Mouse (Mus musculus) cerebellum, adult 8-10 months (tissue): ENCODE measurements around the gene Adcy3.
"Not testable (repeated sequence)": the region's sequence is repeated elsewhere in the genome, so short reads cannot be mapped to it uniquely, and the experiment has no call there.

Experiments
- DNase-seq: peaks from one replicate; pipeline ENCODE4 v3.0.0; 2022

Gene Adcy3

DNA sequence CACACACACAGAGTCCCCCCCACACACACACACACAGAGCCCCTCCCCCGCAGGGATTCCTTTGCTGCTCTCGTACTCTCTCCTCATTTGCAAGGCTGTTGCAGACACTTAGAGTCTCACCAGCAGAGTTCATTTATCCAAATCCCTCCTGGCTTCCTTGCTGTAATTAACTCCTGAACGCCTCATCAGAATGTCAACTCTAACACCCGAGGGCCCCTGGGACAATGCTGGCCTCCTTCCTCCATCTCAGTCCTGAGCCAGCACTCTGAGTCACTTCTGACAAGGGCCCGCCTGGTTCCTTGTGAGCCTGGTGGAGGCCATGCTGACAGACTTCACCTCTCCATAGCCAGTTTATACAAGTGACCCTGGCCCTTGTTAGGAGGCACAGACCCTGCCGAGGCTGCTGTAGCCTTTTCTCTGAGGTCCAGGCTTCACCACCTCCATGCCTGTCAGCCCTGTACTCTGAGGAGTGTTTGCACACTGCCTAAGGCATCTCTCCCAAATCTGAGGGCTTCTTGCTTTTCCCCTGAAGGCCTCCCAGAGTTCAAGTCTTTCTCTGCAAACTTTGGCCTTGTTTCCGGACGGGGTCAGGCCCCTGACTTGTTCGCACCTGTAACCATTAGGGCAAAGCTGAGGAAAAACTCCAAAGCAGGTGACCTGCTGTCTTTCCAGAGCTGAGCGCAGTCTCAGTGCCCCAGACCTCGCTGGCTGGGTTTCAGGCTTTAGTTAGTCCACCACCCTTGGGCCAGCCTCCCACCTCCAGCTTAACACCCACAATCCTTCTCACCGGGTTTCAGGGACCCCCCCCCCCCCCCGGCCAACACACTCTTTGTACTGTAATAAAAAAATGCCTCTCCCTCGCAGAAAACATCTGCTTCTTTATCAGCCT lies 55.5 kb downstream of the Adcy3 start:
- peak; percentile 58 for DNase-seq

DNA sequence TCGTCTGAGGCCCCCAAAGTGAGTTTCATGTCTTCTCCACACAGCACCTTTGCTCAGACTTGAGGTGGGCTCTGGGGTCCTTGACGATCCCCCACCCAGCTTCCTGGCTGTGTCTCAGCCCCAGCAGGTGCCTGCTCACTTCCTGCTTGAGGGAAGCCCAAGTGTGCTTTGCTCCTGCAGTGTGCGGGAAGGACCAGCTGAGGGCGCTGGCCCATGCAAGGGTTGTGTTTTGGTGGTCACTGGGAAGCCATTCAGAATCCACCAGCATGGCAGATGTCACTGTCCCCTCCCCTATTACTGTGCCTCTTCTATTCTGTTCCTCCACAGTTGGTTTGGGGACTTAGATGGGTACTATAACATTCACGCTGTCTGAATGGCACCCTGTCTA lies 56.2 kb downstream of the Adcy3 start:
- DNase-seq, result no peak

DNA sequence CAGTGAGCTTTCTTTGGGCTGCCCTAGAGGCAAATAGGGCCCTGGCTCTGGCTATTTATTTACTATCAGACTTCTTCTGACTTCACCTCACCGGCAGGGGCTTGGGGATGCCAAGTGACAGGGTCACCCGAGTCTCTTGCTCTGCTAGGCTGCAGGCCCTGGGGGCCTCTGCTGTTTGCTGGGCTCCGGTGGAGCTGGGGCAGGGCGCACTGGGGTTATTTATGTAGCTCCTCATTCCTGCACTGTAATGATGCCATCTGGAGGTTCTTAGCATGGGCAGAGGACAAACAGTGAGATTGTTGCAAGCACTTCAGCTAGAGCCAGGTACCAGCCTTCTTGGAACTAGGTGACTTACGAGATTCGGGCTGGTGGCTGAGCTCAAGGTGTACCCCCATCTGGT lies 59.6 kb downstream of the Adcy3 start:
- peak; percentile 52 for DNase-seq

DNA sequence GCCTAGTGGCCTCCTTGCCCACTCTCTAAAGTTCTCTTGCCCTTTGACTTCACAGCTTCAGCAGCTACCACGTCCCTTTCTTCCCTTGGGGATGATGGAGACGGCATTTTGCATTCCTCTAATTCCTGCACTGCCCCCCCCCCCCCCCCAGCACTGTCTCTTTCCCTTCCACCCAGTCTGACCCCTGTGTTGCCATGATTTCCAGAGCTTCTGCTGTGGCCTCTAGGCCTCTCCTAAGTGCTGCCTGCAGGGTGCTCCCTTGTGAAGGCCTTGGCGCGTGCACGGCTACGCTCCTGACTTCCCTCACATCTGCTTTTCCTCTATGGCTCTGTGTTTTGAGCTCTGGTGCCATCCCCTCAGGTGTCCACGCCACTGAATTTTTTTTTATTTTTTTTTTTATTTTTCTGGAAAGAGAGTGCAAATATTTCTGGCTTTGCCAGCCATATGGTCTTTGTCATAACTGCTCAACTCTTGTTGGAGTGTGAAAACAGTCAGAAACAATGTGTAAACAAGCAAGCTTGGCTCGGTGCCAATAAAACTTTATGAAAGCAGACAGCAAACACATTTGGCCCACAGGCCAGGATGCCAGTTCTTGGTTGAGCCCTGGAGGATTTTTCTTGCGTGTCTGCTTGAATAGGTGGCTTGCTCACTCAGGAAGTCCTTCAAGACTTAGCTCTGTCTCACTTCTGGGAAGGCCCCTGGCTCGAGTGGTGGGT lies 60.3 kb downstream of the Adcy3 start:
- no peak for DNase-seq

DNA sequence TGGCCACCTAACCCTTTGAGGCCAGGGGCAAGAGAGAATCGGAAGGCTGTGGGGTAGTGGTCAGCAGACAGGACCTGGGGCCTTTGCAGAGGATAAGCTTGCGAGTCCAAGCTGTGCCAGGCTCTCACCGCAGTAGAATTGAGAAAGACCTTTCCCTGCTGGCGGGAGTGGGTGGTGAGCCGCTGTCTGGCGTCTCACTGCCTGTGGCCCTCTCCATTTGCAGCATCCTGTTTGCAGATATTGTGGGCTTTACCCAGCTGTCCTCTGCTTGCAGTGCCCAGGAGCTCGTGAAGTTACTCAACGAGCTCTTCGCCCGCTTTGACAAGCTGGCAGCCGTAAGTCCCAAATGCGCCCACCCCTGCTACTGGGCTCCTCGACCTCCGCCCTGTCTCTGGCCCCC lies 61.7 kb downstream of the Adcy3 start:
- no peak for DNase-seq

DNA sequence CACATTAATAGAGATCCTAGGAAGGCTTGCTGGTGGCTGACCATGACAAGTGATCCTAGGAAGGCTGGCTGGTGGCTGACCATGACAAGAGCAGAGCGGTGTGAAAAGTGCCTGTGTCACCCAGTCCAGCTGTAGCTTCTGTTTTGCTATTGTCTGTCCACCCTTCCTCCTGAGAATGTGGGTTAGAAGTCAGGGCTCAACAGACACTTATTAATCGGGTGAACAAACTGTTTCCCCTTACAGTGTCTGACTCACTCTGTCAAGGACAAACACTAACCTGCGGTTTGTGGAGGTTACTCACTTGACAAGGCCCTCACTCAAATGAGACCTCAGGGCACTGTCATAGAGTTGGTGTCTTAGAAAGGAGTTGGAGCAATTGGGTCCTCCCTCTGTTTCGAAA lies 65.8 kb downstream of the Adcy3 start:
- no peak for DNase-seq

DNA sequence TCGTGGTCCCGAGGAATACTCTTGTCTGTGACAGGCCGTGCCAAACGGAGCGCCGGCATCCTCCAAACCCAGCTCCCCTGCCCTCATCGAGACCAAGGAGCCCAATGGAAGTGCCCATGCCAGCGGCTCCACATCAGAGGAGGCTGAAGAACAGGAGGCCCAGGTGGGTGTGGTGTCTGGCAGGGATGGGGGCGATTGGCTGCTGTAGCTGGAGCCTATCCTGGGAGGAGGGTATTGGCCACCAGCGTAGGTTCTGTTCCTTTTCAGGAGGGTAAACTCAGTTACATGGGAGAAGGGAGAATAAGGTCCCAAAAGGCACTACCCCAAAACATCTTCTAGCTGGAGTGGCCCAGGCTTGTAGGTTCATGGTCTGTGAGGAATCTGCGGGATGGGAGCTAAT lies 66.4 kb downstream of the Adcy3 start:
- no peak for DNase-seq

DNA sequence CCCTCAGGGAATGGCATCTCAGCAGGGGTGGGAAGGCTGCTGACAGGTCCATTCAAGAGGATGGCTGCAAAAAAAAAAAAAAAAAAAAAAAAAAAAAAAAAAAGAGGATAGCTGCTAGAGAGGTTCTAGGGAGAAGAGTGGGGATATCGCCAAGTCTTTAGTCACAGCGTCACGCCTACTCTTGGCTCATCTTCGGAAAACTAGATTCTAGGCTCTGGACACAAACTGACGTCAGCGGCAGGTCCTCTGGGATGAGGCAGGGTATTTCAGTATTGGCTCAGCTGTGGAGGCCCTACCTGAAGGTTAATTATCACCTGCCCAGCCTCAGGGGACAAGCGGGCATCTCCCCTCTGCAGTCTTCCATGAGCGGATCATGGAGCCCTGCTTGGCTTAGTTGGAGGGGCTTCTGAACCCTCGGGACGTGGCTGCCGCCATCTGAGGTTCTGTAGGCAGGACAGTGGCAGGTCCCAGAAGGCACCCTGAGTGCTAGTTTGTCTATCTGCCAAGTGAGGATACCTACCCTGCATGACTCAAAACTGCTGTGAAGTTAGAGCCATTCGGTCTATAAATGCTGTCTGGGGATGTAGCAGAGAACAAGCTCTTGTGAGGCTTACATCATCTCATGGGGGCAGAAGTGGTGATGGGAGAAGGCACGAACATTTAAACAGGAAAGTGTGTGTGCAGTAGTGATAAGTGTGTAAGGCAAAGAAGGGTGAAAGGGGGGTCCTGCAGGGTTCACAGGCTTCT lies 68.7 kb downstream of the Adcy3 start:
- DNase-seq, result no peak

DNA sequence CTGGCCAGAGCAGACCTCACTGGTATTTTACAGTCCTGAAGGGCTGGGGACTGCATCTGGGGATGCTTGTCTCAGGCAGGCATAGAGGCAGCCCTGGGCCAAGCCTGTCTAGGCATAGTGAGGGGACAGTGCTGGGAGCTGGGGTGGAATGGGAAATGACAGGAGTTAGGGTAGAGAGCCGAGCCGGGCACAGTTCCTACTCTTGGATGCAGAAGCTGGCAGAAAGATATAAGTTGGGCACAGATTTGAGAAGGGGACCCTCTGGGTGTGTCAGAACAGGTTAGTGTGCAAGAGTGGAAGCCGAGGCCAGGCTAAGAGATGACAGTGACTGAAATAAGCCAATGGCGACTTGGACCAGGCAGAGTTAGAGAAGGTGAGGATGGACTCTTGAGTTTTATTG lies 69.3 kb downstream of the Adcy3 start:
- no peak for DNase-seq

DNA sequence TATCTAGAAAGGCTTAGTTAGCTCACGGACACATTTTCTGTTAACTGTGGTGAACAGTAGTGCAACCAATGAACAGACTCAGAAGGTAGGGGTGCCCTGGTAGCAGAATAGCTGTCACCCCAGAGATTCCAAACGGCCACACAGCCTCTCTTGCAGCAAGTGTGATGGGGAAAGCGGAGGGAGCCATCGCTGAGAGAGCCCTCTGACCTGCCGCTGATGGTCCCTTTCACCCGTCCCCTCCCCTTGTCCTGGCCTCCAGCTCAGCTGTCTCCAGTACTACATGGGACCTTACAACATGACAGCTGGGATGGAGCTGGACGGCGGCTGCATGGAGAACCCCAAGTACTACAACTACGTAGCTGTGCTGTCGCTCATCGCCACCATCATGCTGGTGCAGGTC lies 73.2 kb downstream of the Adcy3 start:
- DNase-seq, result no peak

DNA sequence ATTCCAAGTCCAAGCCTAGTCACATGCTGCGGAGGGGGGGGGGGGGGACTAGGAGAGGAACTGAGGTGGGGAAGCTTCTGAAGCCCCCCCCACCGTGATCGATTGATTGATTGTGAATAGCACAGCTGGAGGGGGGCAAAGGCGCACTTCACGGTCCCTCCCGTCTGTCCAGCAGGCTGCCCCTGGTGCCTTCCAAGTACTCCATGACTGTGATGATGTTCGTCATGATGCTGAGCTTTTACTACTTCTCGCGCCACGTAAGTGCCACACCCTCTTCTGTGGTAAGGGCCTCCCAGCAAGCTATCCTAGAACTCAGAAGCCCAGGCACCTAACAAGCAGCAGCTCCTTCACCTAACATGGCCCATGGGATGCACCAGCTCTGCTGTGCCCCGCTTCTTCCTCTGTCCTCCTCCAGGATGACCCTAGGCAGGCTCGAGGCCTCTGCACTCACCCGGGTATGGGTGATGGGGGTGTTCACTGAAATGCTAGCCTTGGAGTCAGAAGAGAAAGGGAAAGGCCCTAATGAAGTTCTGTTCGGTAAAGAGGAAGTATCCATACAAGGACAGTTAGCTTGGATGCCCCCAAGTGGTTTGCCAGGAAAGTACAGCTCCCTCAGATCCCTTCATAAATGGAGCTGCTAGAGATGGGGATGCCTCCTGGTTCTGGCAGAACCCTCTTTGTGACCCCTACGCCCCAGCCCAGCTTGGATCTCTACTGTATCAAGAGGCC lies 75.7 kb downstream of the Adcy3 start:
- peak; percentile 61 for DNase-seq

DNA sequence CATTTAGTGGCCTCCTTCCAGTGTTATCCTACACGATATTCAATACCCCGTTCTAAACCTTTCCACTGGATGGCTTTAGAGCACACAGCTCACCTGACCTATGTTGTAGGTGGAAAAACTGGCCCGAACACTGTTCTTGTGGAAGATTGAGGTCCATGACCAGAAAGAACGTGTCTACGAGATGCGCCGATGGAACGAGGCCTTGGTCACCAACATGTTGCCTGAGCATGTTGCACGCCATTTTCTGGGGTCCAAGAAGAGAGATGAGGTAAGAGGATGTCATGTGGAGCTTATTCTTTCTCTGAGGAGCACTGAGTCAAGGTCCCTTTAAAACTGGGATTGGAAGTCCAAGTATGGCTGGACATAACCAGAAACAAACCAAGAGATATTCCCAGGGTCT lies 76.3 kb downstream of the Adcy3 start:
- no peak for DNase-seq

DNA sequence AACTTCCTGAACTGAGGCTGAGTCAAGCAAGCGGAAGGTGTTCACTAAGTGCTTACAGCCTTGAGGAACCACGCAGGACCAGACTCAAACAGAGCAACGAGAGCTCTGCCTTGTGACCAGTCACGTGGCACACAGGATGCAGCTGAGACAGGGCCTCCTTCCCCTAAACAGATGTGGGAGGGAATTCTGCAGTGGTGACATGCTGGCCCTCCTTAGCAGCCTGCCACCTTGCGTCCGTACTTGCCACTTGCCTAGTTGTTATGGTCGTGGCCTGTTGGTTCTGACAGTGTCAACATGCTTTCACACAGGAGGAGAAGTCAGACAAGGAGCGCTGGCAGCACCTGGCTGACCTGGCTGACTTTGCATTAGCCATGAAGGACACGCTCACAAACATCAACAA lies 78.3 kb downstream of the Adcy3 start:
- DNase-seq, result no peak

DNA sequence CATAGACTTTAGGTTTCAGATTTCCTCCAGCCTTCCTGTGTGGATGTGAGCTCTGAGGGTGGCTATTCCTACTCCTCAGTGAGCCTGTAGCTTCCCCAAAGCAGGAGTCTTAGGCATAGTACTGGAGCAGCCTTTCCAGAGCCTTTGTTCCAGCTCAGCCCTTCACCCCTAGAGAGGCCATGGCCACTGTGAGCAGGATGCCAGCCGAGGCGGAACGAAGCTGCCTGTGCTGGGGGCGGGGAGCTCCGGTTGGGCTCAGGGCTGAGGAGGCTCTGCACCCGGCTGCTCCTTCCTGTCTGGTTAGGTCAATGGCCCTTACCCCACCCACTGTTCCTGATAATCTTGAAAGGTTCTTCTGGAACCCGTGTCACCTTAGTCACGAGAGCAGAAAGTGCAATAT lies 80.0 kb downstream of the Adcy3 start:
- no peak for DNase-seq

DNA sequence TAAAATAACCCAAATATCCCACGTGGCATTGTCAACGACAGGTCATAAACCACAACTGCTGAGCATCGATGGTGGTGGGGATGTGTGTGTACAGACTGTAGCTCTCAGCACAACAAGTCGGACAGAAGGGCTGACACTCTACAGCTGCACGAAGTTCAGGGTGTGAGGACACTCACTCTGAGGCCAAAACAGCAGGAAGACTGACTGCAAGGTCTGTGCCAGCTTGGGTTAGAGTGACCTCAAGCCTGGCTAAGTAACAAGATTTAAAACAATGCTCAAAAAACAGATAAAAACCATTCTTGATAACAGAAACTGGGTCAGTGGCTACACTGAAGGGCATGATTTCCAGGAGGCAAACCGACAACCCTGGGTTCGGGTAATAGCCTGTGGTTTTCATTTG lies 97.3 kb downstream of the Adcy3 start:
- DNase-seq, result no peak

DNA sequence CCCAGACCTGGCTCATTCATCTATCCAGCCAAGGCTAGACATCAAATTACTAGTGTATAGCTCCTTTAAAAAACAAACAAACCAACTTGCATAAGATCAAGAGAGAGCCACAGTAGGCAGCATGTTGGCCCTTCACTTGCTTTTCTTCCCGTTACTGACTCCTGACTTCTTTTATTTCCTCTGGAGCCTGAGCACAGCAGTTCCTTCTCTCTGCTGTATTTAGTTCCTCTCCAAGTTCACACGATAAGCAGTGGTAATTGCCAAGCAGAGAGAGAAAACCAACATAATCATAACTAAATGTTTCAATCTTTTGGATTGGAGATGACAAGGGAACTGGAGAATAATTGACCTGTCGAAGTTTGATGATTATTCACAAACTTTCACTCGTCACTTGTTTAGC lies 99.9 kb downstream of the Adcy3 start:
- no peak for DNase-seq

DNA sequence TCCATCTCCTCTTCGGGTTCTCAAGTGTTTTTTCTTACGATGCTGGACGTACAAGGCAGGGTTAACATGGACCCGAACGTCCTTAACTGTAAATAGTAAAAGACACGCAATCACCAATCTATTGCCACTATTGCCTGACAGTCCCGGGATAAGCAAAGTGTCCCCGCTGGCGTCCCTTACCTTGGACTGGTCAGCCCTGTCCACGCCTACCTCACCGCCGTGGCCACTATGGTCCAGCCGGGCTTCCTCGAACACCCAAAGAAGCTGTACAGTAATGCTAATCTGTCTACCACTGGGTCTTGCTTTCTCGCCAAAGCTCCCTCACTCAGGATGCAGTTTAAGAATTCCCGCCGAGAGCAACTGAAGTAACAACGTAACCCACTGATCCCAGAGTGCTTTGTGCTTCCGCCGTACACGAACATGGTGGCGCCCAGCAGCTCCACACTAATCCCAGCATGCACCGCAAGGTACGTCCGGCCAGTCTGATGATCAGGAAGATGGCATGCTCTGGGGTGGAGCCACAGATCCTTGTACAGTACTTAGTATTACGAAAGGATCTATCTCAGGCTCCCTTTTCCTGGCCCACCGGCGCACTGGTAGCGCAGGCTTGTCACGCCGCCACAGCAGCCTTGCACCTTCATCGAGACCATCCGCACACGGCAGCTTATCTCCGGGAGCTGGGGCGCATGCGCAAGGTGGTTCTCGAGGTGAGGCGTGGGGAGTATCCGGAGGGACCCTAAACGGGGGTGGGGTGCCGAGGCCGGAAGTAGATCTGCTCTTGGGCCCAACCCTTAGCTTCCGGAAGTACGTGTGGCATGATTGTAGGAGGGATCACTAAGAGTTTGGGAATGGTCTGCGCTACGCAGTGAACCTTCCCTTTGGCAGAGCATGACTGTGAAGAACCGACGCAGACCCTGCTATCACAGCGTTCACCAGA lies 100.9 kb downstream of the Adcy3 start, which contains the start of the genes Ptrhd1 and Cenpo:
Gene Ptrhd1, plus strand, starts transcription at position 456 of the 937 bp plus-strand sequence.
Gene Cenpo, minus strand, starts transcription at position 723 of the 937 bp plus-strand sequence.
- DNase-seq, result peak; percentile 97

DNA sequence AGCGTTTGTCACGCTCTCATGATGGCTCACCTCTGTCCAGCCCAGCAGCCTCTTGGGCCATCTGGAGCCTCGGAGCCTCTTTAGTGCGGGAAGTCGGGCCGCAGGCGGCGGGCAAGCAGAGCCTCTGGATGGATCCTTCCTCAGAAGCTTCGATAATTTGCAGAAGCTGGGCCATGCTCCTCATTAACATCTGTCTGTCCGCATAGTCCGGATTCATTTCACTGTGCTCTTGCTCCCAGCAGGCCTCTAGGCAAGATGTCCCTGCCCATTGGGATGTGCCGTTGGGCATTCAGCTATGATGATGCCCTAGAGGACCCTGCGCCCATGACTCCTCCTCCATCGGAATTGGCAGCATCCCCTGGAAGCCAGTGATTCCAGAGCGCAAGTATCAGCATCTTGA lies 104.6 kb downstream of the Adcy3 start:
- DNase-seq, result no peak

DNA sequence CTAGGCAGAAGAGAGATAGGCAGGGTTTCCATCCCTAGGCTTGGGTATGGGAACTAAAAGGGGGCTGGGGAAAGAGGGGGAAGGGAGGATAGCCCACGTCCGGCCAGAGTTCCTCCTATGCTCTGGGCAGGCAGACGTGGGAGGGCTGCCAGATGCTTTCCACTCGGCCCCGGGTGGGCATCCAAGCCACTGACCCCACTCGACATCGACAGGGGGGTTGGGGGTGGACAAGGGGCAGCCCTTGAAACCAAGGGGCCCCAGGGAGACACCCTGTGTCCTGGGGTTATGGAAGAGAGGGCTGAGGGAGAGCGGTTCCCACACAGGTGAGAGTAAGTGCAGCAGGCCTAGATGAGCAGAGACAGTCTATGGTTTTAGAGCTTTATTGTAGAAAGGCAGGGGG lies 107.4 kb downstream of the Adcy3 start:
- not testable (repeated sequence) for DNase-seq

DNA sequence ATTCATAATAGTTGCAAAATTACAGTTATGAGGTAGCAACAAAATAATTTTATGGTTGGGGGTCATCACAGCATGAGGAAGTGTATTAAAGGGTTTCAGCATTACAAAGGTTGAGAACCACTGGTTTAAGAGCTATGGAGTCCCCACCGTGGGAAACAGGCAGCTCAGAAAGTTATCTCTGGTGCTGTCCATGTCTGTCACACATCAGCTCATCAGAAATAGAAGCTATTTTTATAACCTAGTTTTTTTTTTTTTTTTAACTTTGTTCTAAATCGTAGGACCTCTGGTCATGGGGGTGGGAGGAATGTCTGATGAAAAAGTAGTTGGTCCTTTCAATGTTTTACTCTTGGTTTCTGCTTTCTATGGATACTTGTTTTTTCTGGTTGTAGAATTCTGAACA lies 110.9 kb downstream of the Adcy3 start:
- no peak for DNase-seq

DNA sequence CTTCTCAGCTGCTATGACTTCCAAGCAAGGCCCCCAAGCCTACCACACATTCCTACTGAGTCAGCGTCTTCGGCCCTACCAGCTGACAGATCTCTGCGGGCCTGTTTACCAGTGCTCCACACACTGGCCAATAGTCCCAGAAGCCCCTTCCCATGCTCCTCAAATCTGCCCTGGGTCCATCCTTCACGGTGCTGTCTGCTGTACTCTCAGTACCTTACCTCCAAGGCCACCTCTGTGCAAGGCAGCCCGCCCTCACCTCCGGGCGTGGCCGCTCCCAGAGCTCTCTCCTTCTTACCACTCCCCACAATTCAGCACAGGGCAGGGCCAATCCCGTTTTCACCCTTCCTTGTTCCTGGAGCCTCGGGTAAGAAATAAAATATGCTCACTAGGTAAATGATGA lies 112.8 kb downstream of the Adcy3 start:
- no peak for DNase-seq

DNA sequence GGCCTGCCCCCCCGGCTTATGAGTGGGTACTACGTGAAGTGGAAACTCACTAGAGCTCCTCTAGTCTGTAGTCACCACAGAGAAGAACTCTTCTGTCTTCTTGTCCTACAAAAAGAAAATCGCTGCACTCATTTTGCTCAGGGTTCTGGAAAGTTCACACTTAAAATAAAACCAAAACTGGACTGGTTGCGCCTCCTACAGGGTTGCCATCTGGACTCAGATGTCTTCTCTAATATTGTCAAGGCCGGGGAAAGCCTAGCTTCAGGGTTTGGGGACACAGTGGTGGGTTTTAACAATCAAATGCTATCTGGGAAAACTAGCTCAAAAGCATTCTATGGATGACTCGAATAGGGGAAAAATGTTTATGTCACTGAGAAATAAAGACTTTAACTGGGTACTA lies 116.9 kb downstream of the Adcy3 start:
- peak; percentile 66 for DNase-seq
